Mouse (Mus musculus): ENCODE measurements at regions not wholly inside any gene's neighbourhood (a gene's known extent, or its start where the extent isn't known, plus 50 kb on each side); places are given as distances from the start of the nearest gene placed in this dataset.

DNA sequence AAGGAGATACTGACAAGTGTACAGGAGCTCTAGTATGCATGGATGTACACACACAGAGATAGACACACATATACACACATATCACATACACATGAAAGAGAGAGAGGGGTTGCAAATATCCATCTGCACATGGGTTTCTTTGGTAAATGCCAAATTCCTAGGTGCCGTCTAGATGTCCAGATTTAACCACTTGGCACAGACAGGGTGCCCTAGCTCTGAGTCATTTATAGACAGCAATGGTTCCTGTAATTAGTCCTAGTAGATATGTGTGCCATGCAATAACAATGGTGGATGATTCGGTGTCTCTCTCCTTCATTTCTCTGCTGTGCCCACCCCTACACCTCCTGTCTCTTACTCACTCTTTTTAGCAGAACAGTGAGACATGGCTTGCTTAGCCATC lies 389.7 kb downstream of the Cd83 start:
- WGBS: 89% methylated on average over 2 of the region's 2 CpGs

DNA sequence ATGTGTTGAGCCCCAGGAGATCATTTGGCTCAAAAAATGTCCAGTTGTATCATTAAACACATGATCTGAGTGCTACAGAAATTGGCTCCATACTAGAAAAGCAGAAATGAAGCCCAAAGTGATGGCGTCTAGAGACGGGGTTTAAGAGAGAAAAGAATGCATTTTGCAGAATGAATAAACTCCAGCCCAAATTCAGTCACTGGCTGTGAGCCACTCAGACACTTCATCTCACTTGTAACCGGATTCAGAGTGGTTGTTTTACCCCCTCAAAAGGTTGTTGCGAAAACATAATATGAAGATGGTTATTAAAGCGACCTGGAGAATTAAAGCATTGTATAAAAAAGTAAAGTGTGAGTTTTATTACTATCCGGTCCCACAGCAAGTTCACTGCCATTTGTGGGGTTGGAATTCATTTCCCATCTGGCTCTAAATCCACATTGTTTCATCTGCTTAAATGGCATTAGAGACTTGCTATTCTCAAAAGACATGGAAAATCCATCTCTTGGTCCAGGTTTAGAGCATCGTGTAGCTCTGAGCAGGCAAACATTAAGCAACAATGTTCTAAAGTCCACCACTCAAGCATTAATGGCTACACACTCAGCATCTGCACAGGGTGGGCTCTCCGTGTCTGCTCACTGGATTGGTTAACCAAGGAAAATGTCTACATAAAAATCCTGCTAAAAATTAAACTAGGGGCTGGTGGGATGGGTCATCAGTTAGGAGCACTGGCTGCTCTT lies 390.9 kb downstream of the Cd83 start:
- H3K36me3 ChIP-seq (ENCODE audit: control insufficient read depth, insufficient read depth, low read length): no peaks in the 10 kb centered on the region
- no peak overlapping the region for H3K4me2 ChIP-seq (ENCODE audit: low read length)
- WGBS: 90% methylated on average over 8 of the region's 8 CpGs
- no peak overlapping the region for H3K4me3 ChIP-seq (ENCODE audit: low read length)
- H3K27me3 ChIP-seq (replicated peaks; ENCODE audit: control insufficient read depth, insufficient read depth, low read length): no peaks in the 10 kb centered on the region
- H3K4me1 ChIP-seq (ENCODE audit: control insufficient read depth, insufficient read depth, low read depth, low read length): no peaks in the 10 kb centered on the region
- no peaks in the 10 kb centered on the region for H3K9me3 ChIP-seq (ENCODE audit: control insufficient read depth, low read length)
- no peak for ATAC-seq
- no peak overlapping the region for H3K27ac ChIP-seq (ENCODE audit: low read depth, low read length)
- no peak overlapping the region for H3K9ac ChIP-seq (ENCODE audit: low read depth, low read length)

More for the DNA sequence above, 389.7 kb downstream of the Cd83 start:
- no peak for ATAC-seq
- no peaks in the 10 kb centered on the region for H3K4me1 ChIP-seq (ENCODE audit: control insufficient read depth, insufficient read depth, low read depth, low read length)
- no peak overlapping the region for H3K4me2 ChIP-seq (ENCODE audit: low read length)
- H3K36me3 ChIP-seq (ENCODE audit: control insufficient read depth, insufficient read depth, low read length): no peaks in the 10 kb centered on the region
- no peak overlapping the region for H3K9ac ChIP-seq (ENCODE audit: low read depth, low read length)
- no peaks in the 10 kb centered on the region for H3K9me3 ChIP-seq (ENCODE audit: control insufficient read depth, low read length)
- no peak overlapping the region for H3K27ac ChIP-seq (ENCODE audit: low read depth, low read length)
- H3K4me3 ChIP-seq (ENCODE audit: low read length): no peak overlapping the region
- H3K27me3 ChIP-seq (replicated peaks; ENCODE audit: control insufficient read depth, insufficient read depth, low read length): no peaks in the 10 kb centered on the region

DNA sequence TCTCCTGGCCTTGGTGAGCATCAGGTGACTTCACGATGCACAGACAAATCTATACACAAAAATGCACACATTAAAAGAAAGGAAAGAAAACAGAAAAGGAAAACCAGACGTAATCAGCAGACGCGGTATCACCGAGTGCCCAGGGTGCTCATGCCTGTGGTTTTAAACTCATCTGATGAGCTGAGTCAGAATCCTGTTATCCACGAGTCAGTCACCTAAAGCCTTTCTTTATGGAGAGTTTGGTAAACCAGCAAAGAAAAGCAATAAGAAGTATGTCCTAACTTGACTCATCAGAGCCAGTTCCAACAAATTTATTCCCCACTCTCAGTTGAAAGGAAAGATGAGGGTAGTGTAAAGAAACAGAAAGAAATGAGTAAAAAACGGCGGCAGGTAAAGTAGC lies 391.5 kb downstream of the Cd83 start:
- H3K36me3 ChIP-seq (ENCODE audit: control insufficient read depth, insufficient read depth, low read length): no peaks in the 10 kb centered on the region
- H3K27me3 ChIP-seq (replicated peaks; ENCODE audit: control insufficient read depth, insufficient read depth, low read length): no peaks in the 10 kb centered on the region
- no peaks in the 10 kb centered on the region for H3K4me1 ChIP-seq (ENCODE audit: control insufficient read depth, insufficient read depth, low read depth, low read length)
- no peak for ATAC-seq
- H3K4me2 ChIP-seq (ENCODE audit: low read length): no peak overlapping the region
- no peak overlapping the region for H3K27ac ChIP-seq (ENCODE audit: low read depth, low read length)
- H3K9ac ChIP-seq (ENCODE audit: low read depth, low read length): no peak overlapping the region
- no peaks in the 10 kb centered on the region for H3K9me3 ChIP-seq (ENCODE audit: control insufficient read depth, low read length)
- H3K4me3 ChIP-seq (ENCODE audit: low read length): no peak overlapping the region
- WGBS: 93% methylated on average over 8 of the region's 8 CpGs

DNA sequence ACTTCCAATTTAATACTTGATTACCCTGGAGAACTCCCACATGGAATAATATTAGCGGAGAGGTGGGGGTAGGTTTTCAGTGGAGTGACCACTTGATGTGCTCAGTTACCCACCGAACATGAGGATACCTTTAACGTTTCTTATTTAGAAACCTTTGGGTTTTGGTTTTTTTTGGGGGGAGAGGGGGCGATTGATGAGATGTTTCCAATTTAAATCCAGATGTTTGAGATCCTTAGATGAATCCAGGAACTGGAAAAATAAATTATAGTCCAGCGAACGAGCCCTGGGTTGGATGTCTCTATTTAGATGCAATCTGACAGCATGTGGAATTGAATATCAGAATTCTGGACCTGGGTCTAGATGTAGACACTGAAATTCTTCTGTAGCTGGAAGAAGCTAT lies 393.4 kb downstream of the Cd83 start:
- Histone ChIP-seq H3K4me2 (ENCODE audit: low read length) (no peak overlapping the region), H3K36me3 (ENCODE audit: control insufficient read depth, insufficient read depth, low read length) (no peaks in the 10 kb centered on the region), H3K4me3 (ENCODE audit: low read length) (no peak overlapping the region), H3K9ac (ENCODE audit: low read depth, low read length) (no peak overlapping the region), H3K27ac (ENCODE audit: low read depth, low read length) (no peak overlapping the region), H3K27me3 (replicated peaks; ENCODE audit: control insufficient read depth, insufficient read depth, low read length) (no peaks in the 10 kb centered on the region), H3K9me3 (ENCODE audit: control insufficient read depth, low read length) (no peaks in the 10 kb centered on the region), H3K4me1 (ENCODE audit: control insufficient read depth, insufficient read depth, low read depth, low read length) (peaks cover 4% of the 10 kb centered on the region)
- ATAC-seq: no peak
- WGBS: 73% methylated on average over 6 of the region's 6 CpGs

DNA sequence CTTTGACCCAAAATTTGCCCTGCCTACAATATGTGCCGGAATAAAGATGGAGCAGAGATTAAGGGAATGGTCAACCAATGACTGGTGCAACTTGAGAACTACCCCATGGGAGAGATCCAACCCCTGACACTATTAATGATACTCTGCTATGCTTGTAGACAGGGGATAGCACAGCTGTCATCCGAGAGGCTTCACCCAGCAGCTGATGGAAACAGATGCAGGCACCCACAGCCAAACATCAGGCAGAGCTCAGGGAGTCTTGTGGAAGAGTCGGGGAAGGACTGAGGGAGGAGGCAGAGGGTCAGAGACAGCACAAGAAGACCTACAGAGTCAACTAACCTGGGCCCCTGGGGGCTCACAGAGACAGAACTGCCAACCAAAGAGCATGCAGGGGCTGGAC lies 395.8 kb downstream of the Cd83 start:
- Histone ChIP-seq H3K9me3 (ENCODE audit: control insufficient read depth, low read length) (no peaks in the 10 kb centered on the region), H3K27me3 (replicated peaks; ENCODE audit: control insufficient read depth, insufficient read depth, low read length) (no peaks in the 10 kb centered on the region), H3K36me3 (ENCODE audit: control insufficient read depth, insufficient read depth, low read length) (no peaks in the 10 kb centered on the region), H3K9ac (ENCODE audit: low read depth, low read length) (no peak overlapping the region), H3K4me1 (ENCODE audit: control insufficient read depth, insufficient read depth, low read depth, low read length) (peaks cover 4% of the 10 kb centered on the region), H3K4me2 (ENCODE audit: low read length) (no peak overlapping the region), H3K4me3 (ENCODE audit: low read length) (no peak overlapping the region), H3K27ac (ENCODE audit: low read depth, low read length) (no peak overlapping the region)
- no peak for ATAC-seq
- 86% methylated on average over 3 of the region's 3 CpGs for WGBS

DNA sequence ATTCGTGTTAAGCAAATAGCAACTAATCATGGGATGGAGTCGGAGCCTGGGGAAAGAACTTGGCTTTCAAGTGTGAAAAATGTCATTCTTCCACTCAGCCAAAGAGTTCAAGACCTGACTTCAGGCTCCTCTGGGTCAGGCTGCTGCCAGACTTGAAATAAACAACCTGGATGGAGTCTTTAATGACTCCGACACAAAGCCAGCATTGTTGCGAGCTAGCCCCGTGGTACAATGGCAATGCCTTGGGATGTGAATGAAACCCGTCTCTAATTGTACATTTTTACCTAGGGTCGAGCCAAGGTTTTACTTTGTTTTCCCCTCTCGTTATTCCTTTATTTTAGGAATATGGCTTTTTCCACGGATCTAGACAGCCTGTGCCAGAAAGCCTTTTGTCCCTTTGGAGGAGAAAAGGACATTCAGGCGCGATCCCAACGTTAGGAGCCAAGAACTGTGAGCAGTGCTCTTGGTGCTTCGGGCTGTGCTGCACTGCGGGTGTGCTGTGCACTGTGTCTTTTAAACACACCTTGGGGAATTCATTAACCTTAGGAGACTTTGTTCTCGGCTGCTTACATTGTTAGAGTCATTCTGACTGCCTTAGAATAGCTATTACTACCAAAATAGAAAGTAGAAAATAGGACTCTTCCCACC lies 398.1 kb downstream of the Cd83 start:
- peaks cover 4% of the 10 kb centered on the region for H3K4me1 ChIP-seq (ENCODE audit: control insufficient read depth, insufficient read depth, low read depth, low read length)
- H3K27ac ChIP-seq (ENCODE audit: low read depth, low read length): no peak overlapping the region
- no peaks in the 10 kb centered on the region for H3K9me3 ChIP-seq (ENCODE audit: control insufficient read depth, low read length)
- H3K27me3 ChIP-seq (replicated peaks; ENCODE audit: control insufficient read depth, insufficient read depth, low read length): no peaks in the 10 kb centered on the region
- no peak overlapping the region for H3K9ac ChIP-seq (ENCODE audit: low read depth, low read length)
- peak overlapping the region; percentile 15; the same call in 1 of the 2 replicates for H3K4me2 ChIP-seq (ENCODE audit: low read length)
- no peaks in the 10 kb centered on the region for H3K36me3 ChIP-seq (ENCODE audit: control insufficient read depth, insufficient read depth, low read length)
- H3K4me3 ChIP-seq (ENCODE audit: low read length): no peak overlapping the region
- WGBS: 32% methylated on average over 15 of the region's 15 CpGs
- no peak for ATAC-seq

DNA sequence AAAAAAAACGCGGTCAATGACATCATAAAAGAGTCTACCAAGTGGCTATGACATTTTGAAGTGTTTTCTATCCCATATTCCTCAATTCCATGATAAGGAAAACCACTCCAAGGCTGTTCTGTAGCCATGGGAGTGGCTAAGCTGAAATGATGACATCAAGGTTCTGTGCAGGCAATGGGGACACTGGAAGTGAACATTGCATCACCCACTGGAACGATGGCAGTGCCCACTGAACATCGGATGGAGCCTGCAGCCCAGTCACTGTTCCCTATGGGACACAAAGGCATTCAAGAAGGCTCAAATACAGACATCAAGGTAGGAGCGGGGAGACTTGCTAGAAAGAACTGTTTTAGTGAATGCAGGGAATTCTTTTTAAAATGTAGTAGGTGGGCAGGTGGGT lies 410.8 kb downstream of the Cd83 start:
- Histone ChIP-seq H3K27me3 (replicated peaks; ENCODE audit: control insufficient read depth, insufficient read depth, low read length) (no peaks in the 10 kb centered on the region), H3K4me3 (ENCODE audit: low read length) (no peak overlapping the region), H3K9ac (ENCODE audit: low read depth, low read length) (no peak overlapping the region), H3K36me3 (ENCODE audit: control insufficient read depth, insufficient read depth, low read length) (no peaks in the 10 kb centered on the region), H3K27ac (ENCODE audit: low read depth, low read length) (no peak overlapping the region), H3K4me1 (ENCODE audit: control insufficient read depth, insufficient read depth, low read depth, low read length) (no peaks in the 10 kb centered on the region), H3K9me3 (ENCODE audit: control insufficient read depth, low read length) (no peaks in the 10 kb centered on the region), H3K4me2 (ENCODE audit: low read length) (no peak overlapping the region)
- ATAC-seq: no peak
- 96% methylated on average over 5 of the region's 5 CpGs for WGBS

DNA sequence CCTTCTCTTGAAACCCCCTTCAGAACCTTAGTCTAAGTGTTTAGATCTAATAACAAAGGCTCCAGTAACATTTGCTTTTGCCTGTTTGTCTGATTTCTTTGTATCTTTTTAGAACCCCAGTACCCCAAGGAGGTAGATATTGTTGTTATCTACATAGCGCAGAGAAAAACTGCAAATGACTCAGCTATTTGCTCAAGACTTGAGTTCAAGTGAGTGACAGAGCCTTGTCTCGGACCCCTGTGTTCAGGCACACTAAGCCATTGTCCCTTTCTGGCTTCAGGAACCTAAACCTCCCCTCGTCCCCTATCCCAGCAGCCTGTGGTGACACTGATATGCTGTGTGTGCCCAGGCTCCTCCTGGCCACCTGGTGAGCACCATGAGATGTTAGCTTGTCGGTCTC lies 421.5 kb downstream of the Cd83 start:
- 58% methylated on average over 4 of the region's 4 CpGs for WGBS
- no peak for ATAC-seq
- Histone ChIP-seq H3K4me1 (ENCODE audit: control insufficient read depth, insufficient read depth, low read depth, low read length) (peaks cover 13% of the 10 kb centered on the region), H3K27me3 (replicated peaks; ENCODE audit: control insufficient read depth, insufficient read depth, low read length) (no peaks in the 10 kb centered on the region; the same call in 1 of the 2 replicates), H3K27ac (ENCODE audit: low read depth, low read length) (no peak overlapping the region), H3K9ac (ENCODE audit: low read depth, low read length) (no peak overlapping the region), H3K4me3 (ENCODE audit: low read length) (no peak overlapping the region), H3K9me3 (ENCODE audit: control insufficient read depth, low read length) (no peaks in the 10 kb centered on the region), H3K36me3 (ENCODE audit: control insufficient read depth, insufficient read depth, low read length) (no peaks in the 10 kb centered on the region), H3K4me2 (ENCODE audit: low read length) (no peak overlapping the region)

DNA sequence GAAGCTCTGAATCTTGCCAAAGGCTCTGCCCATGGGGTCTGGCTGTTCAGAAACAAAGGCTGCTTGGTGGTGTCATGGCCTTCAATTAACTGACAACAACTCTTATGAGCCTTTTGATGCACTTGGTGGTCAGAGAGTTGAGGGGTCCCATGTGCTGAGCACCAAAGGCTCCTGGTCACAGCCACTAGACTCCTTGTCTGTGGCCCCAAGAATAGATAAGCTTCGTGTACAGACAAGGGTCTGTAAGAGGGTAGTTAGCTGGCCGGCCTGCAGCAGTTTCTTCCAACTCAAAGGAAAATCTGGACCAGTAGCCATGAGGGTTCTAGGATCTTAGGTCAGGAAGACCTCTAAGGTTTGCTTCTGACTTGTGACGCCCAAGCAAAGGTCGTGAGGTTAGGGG lies 421.9 kb downstream of the Cd83 start:
- ATAC-seq: no peak
- no peak overlapping the region for H3K27ac ChIP-seq (ENCODE audit: low read depth, low read length)
- H3K36me3 ChIP-seq (ENCODE audit: control insufficient read depth, insufficient read depth, low read length): no peaks in the 10 kb centered on the region
- H3K27me3 ChIP-seq (replicated peaks; ENCODE audit: control insufficient read depth, insufficient read depth, low read length): no peaks in the 10 kb centered on the region; the same call in 1 of the 2 replicates
- H3K4me3 ChIP-seq (ENCODE audit: low read length): no peak overlapping the region
- peaks cover 13% of the 10 kb centered on the region for H3K4me1 ChIP-seq (ENCODE audit: control insufficient read depth, insufficient read depth, low read depth, low read length)
- no peak overlapping the region for H3K4me2 ChIP-seq (ENCODE audit: low read length)
- WGBS: 79% methylated on average over 4 of the region's 4 CpGs
- H3K9ac ChIP-seq (ENCODE audit: low read depth, low read length): no peak overlapping the region
- H3K9me3 ChIP-seq (ENCODE audit: control insufficient read depth, low read length): no peaks in the 10 kb centered on the region
